Mouse (Mus musculus): ENCODE data around the gene Pla2g15. TPM values are rescaled to one million over a fixed set of nuclear protein-coding genes. Genes with fewer than 3 reads are reported as not detected.

Pla2g15 gene
- polyA plus RNA-seq, 1 experiment from 2014 or later = 7.7 TPM

DNA sequence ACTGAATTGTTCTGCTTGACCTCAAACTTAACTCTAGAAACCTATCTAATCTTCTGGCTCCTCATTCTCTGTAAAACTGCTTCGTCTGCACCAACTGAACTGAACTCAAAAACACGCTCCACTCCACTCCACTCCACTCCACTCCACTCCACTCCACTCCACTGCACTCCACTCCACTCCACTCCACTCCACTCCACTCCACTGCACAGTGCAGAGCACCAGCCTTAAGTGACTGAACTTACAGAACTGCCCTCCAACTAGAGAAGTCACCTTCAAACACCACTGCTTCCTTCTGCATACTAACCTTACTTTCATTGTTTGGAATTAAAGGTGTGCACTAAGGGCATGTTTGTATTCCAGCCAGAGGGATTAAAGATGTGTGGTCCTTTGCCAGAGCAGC lies 38.2 kb upstream of the Pla2g15 start:
- no peaks in the 10 kb centered on the region for H3K27me3 ChIP-seq (ENCODE audit: insufficient read depth, low read length)
- ATAC-seq = no peak
- no peak overlapping the region for H3K4me3 ChIP-seq (ENCODE audit: low read depth, low read length)
- TF ChIP-seq EP300 (IDR thresholded peaks at IDR 0.05; ENCODE audit: low read depth) (no peak), CTCF (IDR thresholded peaks at IDR 0.05; ENCODE audit: low read depth) (no peak)
- H3K4me1 ChIP-seq (ENCODE audit: insufficient read depth) = no peaks in the 10 kb centered on the region
- H3K9ac ChIP-seq (replicated peaks) = no peak overlapping the region
- 87% methylated on average over 2 of the region's 2 CpGs for WGBS (ENCODE audit: insufficient replicate concordance)
- DNase-seq = no peak
- H3K36me3 ChIP-seq (replicated peaks; ENCODE audit: insufficient read depth, low read length) = peaks cover 43% of the 10 kb centered on the region
- no peak overlapping the region for H3K27ac ChIP-seq (ENCODE audit: low read depth)
- H3K9me3 ChIP-seq (ENCODE audit: low read length) = no peaks in the 10 kb centered on the region
- no peak overlapping the region for H3K4me2 ChIP-seq (ENCODE audit: low read depth, low read length)

DNA sequence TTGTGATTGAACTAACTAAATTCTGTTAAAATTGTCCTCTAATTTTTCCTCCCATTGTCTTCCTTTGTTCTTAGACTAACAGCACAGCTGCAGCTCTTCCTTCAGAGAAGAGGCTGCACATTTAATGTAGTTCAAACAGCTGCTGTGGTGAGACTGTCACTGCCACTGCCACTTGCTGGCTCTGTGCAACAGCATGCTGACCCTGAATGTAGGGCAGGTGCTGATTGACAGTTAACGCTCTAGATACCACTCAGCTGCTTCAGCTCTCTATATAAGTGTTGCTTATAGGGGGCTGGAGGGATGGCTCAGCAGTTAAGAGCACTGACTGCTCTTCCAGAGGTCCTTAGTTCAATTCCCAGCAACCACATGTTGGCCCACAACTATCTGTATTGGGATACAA lies 37.7 kb upstream of the Pla2g15 start:
- no peak overlapping the region for H3K9ac ChIP-seq (replicated peaks)
- ATAC-seq (no peak), DNase-seq (no peak)
- peaks cover 46% of the 10 kb centered on the region for H3K36me3 ChIP-seq (replicated peaks; ENCODE audit: insufficient read depth, low read length)
- H3K27ac ChIP-seq (ENCODE audit: low read depth) = no peak overlapping the region
- no peak overlapping the region for H3K4me3 ChIP-seq (ENCODE audit: low read depth, low read length)
- H3K9me3 ChIP-seq (ENCODE audit: low read length) = no peaks in the 10 kb centered on the region
- no peaks in the 10 kb centered on the region for H3K27me3 ChIP-seq (ENCODE audit: insufficient read depth, low read length)
- TF ChIP-seq EP300 (IDR thresholded peaks at IDR 0.05; ENCODE audit: low read depth) (no peak), CTCF (IDR thresholded peaks at IDR 0.05; ENCODE audit: low read depth) (no peak)
- H3K4me2 ChIP-seq (ENCODE audit: low read depth, low read length) = no peak overlapping the region
- WGBS (ENCODE audit: insufficient replicate concordance) = 94% methylated on average over 1 of the region's 1 CpGs
- no peaks in the 10 kb centered on the region for H3K4me1 ChIP-seq (ENCODE audit: insufficient read depth)

GRCm38 (mm10) chr8:106115897-106116296 lies 34.3 kb upstream of the Pla2g15 start:
- no peak for ATAC-seq
- Histone ChIP-seq H3K4me1 (ENCODE audit: insufficient read depth) (no peaks in the 10 kb centered on the region), H3K36me3 (replicated peaks; ENCODE audit: insufficient read depth, low read length) (peaks cover 35% of the 10 kb centered on the region), H3K4me3 (ENCODE audit: low read depth, low read length) (no peak overlapping the region), H3K9ac (replicated peaks) (no peak overlapping the region), H3K9me3 (ENCODE audit: low read length) (no peaks in the 10 kb centered on the region), H3K27ac (ENCODE audit: low read depth) (no peak overlapping the region), H3K27me3 (ENCODE audit: insufficient read depth, low read length) (no peaks in the 10 kb centered on the region), H3K4me2 (ENCODE audit: low read depth, low read length) (no peak overlapping the region)
- peak; percentile 75 for DNase-seq
- TF ChIP-seq EP300 (IDR thresholded peaks at IDR 0.05; ENCODE audit: low read depth) = no peak
- TF ChIP-seq CTCF (IDR thresholded peaks at IDR 0.05; ENCODE audit: low read depth) = peak; percentile 81
- WGBS (ENCODE audit: insufficient replicate concordance) = 89% methylated on average over 3 of the region's 3 CpGs

DNA sequence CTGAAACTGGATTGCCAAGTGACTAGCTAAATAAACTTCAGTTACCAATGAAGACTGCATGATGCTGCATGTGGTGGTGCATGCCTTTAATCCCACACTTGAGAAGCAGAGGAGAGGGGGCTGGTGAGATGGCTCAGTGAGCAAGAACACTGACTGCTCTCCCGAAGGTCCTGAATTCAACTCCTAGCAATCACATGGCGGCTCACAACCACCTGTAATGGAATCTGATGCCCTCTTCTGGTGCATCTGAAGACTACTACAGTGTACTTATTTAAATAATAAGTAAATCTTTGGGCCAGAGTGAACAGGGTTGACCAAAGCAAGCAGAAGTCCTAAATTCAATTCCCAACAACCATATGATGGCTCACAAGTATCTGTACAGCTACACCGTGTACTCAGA lies 26.8 kb upstream of the Pla2g15 start:
- no peak overlapping the region for H3K4me3 ChIP-seq (ENCODE audit: low read depth, low read length)
- no peak for DNase-seq
- H3K9me3 ChIP-seq (ENCODE audit: low read length) = no peaks in the 10 kb centered on the region
- H3K36me3 ChIP-seq (replicated peaks; ENCODE audit: insufficient read depth, low read length) = peaks cover 25% of the 10 kb centered on the region
- H3K27me3 ChIP-seq (ENCODE audit: insufficient read depth, low read length) = no peaks in the 10 kb centered on the region
- H3K9ac ChIP-seq (replicated peaks) = no peak overlapping the region
- no peak overlapping the region for H3K27ac ChIP-seq (ENCODE audit: low read depth)
- no peak overlapping the region for H3K4me2 ChIP-seq (ENCODE audit: low read depth, low read length)
- WGBS (ENCODE audit: insufficient replicate concordance) = 76% methylated on average over 3 of the region's 3 CpGs
- H3K4me1 ChIP-seq (ENCODE audit: insufficient read depth) = no peaks in the 10 kb centered on the region
- TF ChIP-seq EP300 (IDR thresholded peaks at IDR 0.05; ENCODE audit: low read depth) = no peak
- peak; percentile 8; the same call in 1 of the 2 replicates for TF ChIP-seq CTCF (IDR thresholded peaks at IDR 0.05; ENCODE audit: low read depth)
- ATAC-seq = no peak

- no peak for ATAC-seq
- no peak overlapping the region for H3K9ac ChIP-seq (replicated peaks)
- no peak for TF ChIP-seq EP300 (IDR thresholded peaks at IDR 0.05; ENCODE audit: low read depth)
- TF ChIP-seq CTCF (IDR thresholded peaks at IDR 0.05; ENCODE audit: low read depth) = no peak
- H3K4me3 ChIP-seq (ENCODE audit: low read depth, low read length) = no peak overlapping the region
- no peak overlapping the region for H3K27ac ChIP-seq (ENCODE audit: low read depth)
- H3K4me2 ChIP-seq (ENCODE audit: low read depth, low read length) = no peak overlapping the region
- 87% methylated on average over 1 of the region's 1 CpGs for WGBS (ENCODE audit: insufficient replicate concordance)
- H3K27me3 ChIP-seq (ENCODE audit: insufficient read depth, low read length) = no peaks in the 10 kb centered on the region
- DNase-seq = no peak
- H3K36me3 ChIP-seq (replicated peaks; ENCODE audit: insufficient read depth, low read length) = peaks cover 38% of the 10 kb centered on the region
- no peaks in the 10 kb centered on the region for H3K9me3 ChIP-seq (ENCODE audit: low read length)
- peaks cover 3% of the 10 kb centered on the region; the same call in 1 of the 2 replicates for H3K4me1 ChIP-seq (ENCODE audit: insufficient read depth)
These were observed 24.1 kb upstream of the Pla2g15 start for GRCm38 (mm10) chr8:106126055-106126454.

GRCm38 (mm10) chr8:106127054-106127453 lies 23.1 kb upstream of the Pla2g15 start:
- no peak overlapping the region for H3K27ac ChIP-seq (ENCODE audit: low read depth)
- TF ChIP-seq CTCF (IDR thresholded peaks at IDR 0.05; ENCODE audit: low read depth) = no peak
- TF ChIP-seq EP300 (IDR thresholded peaks at IDR 0.05; ENCODE audit: low read depth) = no peak
- H3K4me2 ChIP-seq (ENCODE audit: low read depth, low read length) = no peak overlapping the region
- H3K9me3 ChIP-seq (ENCODE audit: low read length) = no peaks in the 10 kb centered on the region
- peaks cover 5% of the 10 kb centered on the region; the same call in 1 of the 2 replicates for H3K4me1 ChIP-seq (ENCODE audit: insufficient read depth)
- ATAC-seq (no peak), DNase-seq (no peak)
- peaks cover 48% of the 10 kb centered on the region for H3K36me3 ChIP-seq (replicated peaks; ENCODE audit: insufficient read depth, low read length)
- WGBS (ENCODE audit: insufficient replicate concordance) = 70% methylated on average over 3 of the region's 3 CpGs
- H3K9ac ChIP-seq (replicated peaks) = no peak overlapping the region
- no peak overlapping the region for H3K4me3 ChIP-seq (ENCODE audit: low read depth, low read length)
- no peaks in the 10 kb centered on the region for H3K27me3 ChIP-seq (ENCODE audit: insufficient read depth, low read length)

Data from liver, postnatal 0 days (tissue).